Mouse (Mus musculus): ENCODE data around the gene Rap1gap. TPM values are rescaled to one million over a fixed set of nuclear protein-coding genes. Genes with fewer than 3 reads are reported as not detected.
A peak's percentile ranks its signal among the peaks of the same experiment; 100 is the strongest.

The Rap1gap gene
- polyA plus RNA-seq, 1 experiment from 2014 or later, result 7.7 TPM

DNA sequence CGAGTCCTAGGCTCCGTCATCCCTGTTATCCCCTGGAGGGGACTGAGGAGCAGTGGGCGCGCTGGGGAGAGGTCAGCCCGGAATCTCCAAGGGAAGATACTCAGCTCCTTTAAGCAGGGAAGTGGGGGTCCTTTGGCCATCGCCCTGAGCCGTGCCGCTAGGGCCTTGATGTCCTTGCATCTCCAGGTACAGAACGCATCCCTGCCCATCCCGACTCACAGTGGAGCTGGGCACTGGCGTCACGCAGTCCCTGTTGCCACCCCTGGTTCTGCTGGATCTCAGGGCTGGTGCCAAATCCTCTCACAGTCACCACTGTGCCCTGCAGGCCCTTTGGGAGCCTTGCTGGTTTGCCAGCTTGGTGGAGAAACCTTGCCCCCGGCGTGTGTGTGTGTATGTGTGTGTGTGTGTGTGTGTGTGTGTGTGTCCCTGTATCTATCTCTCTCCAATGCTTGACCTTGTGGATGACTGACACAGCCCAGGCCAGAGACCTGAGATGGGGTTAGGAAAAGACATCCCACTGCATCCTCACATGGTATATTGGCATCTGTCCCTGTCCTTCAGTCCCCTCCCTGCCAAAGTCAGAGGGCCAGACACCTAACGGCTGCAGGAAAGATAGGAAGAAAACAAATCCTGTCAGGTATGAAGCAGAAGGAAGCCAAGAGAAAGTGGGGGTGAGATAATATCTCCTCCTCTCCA is 602 bp downstream of the Rap1gap start:
- ATAC-seq (ENCODE audit: insufficient number of reproducible peaks, low FRiP score, low TSS enrichment, low read depth), result no peak; the same call in 1 of the 2 replicates

GRCm38 (mm10) chr4:137665791-137666190 is 1.3 kb downstream of the Rap1gap start:
- Histone ChIP-seq H3K36me3 (no peaks in the 10 kb centered on the region), H3K4me1 (peaks cover 29% of the 10 kb centered on the region), H3K9me3 (no peaks in the 10 kb centered on the region), H3K9ac (no peak overlapping the region), H3K4me2 (no peak overlapping the region), H3K27me3 (peaks cover 41% of the 10 kb centered on the region), H3K27ac (no peak overlapping the region), H3K4me3 (no peak overlapping the region)
- WGBS, result 90% methylated on average over 5 of the region's 5 CpGs
- no peak for ATAC-seq (ENCODE audit: insufficient number of reproducible peaks, low FRiP score, low TSS enrichment, low read depth)

More for the DNA sequence above, 602 bp downstream of the Rap1gap start:
- Histone ChIP-seq H3K4me1 (peaks cover 29% of the 10 kb centered on the region), H3K9me3 (no peaks in the 10 kb centered on the region), H3K27ac (no peak overlapping the region), H3K27me3 (peaks cover 41% of the 10 kb centered on the region), H3K9ac (peak overlapping the region; percentile 40), H3K4me2 (peak overlapping the region; percentile 97), H3K36me3 (no peaks in the 10 kb centered on the region), H3K4me3 (peak overlapping the region; percentile 55)
- WGBS, result 15% methylated on average over 15 of the region's 15 CpGs

DNA sequence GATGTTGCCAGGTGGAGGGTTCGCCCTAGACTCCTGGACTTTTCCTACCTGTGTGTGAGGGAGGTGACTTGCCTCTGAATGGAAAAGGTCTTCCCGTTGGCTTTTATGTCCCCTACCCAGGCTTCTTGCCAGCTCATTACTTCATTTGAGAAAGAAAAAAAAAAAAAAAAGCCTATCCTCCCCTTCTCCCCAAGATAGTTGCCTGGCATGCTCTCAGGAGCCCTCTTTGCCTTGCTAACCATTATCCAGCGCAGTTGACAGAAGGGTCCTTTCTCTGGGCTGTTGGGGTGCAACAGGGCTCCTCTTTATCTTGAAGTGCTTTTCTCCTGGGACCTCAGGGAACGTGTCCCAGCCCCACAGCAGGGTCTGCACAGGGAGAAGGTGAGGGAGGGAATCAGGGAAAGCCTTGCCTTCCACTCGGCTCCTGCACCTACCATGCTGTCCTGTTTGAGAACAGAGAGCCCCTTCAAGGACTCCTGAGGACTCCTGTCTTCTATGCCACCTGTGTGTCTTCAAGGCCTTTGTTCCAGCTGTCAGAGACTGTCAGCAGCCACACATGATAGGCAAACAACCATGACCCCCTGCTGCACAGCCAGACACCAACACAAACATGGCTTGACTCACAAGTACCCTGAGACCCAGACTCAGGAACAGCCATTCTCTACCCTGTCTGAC is 1.9 kb downstream of the Rap1gap start:
- peaks cover 29% of the 10 kb centered on the region for H3K4me1 ChIP-seq
- no peaks in the 10 kb centered on the region for H3K36me3 ChIP-seq
- no peak overlapping the region for H3K4me2 ChIP-seq
- no peak for ATAC-seq (ENCODE audit: insufficient number of reproducible peaks, low FRiP score, low TSS enrichment, low read depth)
- no peak overlapping the region for H3K27ac ChIP-seq
- H3K9ac ChIP-seq, result no peak overlapping the region
- WGBS, result 67% methylated on average over 5 of the region's 5 CpGs
- no peak overlapping the region for H3K4me3 ChIP-seq
- peaks cover 41% of the 10 kb centered on the region for H3K27me3 ChIP-seq
- no peaks in the 10 kb centered on the region for H3K9me3 ChIP-seq

DNA sequence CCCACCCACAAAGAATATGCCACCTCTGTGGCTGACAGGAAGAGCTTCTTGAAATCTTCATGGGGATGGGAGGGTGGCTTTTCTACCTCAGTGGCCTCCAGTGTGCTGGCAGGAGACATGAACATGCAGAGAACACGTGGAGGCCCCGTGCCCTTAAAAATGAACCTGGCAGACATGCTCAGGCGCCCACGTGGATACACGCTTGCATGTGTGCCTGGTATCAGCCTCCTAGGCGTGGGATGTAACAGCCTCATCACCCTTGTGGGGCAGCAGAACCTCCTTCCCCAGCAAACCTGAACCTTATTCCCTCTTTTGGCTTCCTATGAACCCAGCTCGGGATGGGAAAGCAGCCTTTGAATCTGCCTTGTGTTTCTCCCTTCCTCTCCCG is 2.4 kb downstream of the Rap1gap start:
- Histone ChIP-seq H3K9ac (no peak overlapping the region), H3K4me3 (no peak overlapping the region), H3K4me1 (peaks cover 29% of the 10 kb centered on the region), H3K27ac (no peak overlapping the region), H3K27me3 (peaks cover 41% of the 10 kb centered on the region), H3K9me3 (no peaks in the 10 kb centered on the region), H3K4me2 (no peak overlapping the region), H3K36me3 (no peaks in the 10 kb centered on the region)
- 68% methylated on average over 8 of the region's 8 CpGs for WGBS
- ATAC-seq (ENCODE audit: insufficient number of reproducible peaks, low FRiP score, low TSS enrichment, low read depth), result no peak

GRCm38 (mm10) chr4:137667747-137668146 is 3.2 kb downstream of the Rap1gap start:
- H3K4me2 ChIP-seq, result no peak overlapping the region
- H3K27ac ChIP-seq, result no peak overlapping the region
- peaks cover 44% of the 10 kb centered on the region for H3K27me3 ChIP-seq
- 39% methylated on average over 5 of the region's 5 CpGs for WGBS
- H3K9me3 ChIP-seq, result no peaks in the 10 kb centered on the region
- peaks cover 29% of the 10 kb centered on the region for H3K4me1 ChIP-seq
- H3K36me3 ChIP-seq, result no peaks in the 10 kb centered on the region
- no peak for ATAC-seq (ENCODE audit: insufficient number of reproducible peaks, low FRiP score, low TSS enrichment, low read depth)
- H3K4me3 ChIP-seq, result no peak overlapping the region
- no peak overlapping the region for H3K9ac ChIP-seq

- peaks cover 15% of the 10 kb centered on the region; the same call in 1 of the 2 replicates for H3K4me1 ChIP-seq
- no peaks in the 10 kb centered on the region for H3K36me3 ChIP-seq
- H3K27ac ChIP-seq, result no peak overlapping the region
- WGBS, result 69% methylated on average over 13 of the region's 13 CpGs
- no peak overlapping the region for H3K9ac ChIP-seq
- H3K4me3 ChIP-seq, result no peak overlapping the region
- H3K4me2 ChIP-seq, result no peak overlapping the region
- H3K27me3 ChIP-seq, result peaks cover 6% of the 10 kb centered on the region; the same call in 1 of the 2 replicates
- ATAC-seq (ENCODE audit: insufficient number of reproducible peaks, low FRiP score, low TSS enrichment, low read depth), result no peak
- H3K9me3 ChIP-seq, result no peaks in the 10 kb centered on the region
Observed at GRCm38 (mm10) chr4:137671711-137672500, 7.4 kb downstream of the Rap1gap start.

DNA sequence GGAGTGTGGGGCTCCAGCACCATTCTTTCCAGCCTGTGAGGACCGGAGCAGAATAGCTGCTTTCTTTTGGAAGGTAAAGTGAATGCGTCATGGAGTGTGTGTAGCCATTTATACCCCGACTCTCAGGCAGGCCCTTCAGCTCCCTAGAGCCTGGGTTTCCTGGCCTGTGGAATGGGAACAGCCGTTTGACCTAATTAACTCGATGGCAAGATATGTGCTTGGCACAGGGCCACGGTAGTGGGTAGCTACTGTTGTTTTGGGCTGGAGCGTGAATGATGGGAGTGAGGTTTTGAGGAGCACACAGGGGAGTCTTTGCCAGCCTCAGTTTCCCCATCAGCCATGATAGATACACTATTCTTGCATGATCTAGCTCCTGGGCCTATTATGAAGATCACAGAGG is 11.0 kb downstream of the Rap1gap start:
- no peak for ATAC-seq (ENCODE audit: insufficient number of reproducible peaks, low FRiP score, low TSS enrichment, low read depth)
- H3K4me3 ChIP-seq, result no peak overlapping the region
- H3K27ac ChIP-seq, result no peak overlapping the region
- H3K9ac ChIP-seq, result no peak overlapping the region
- peaks cover 30% of the 10 kb centered on the region for H3K27me3 ChIP-seq
- H3K4me2 ChIP-seq, result no peak overlapping the region
- H3K4me1 ChIP-seq, result peaks cover 17% of the 10 kb centered on the region
- H3K36me3 ChIP-seq, result no peaks in the 10 kb centered on the region
- no peaks in the 10 kb centered on the region for H3K9me3 ChIP-seq
- WGBS, result 66% methylated on average over 7 of the region's 7 CpGs

GRCm38 (mm10) chr4:137676057-137676456 is 11.5 kb downstream of the Rap1gap start:
- peaks cover 35% of the 10 kb centered on the region for H3K27me3 ChIP-seq
- H3K27ac ChIP-seq, result no peak overlapping the region
- no peak overlapping the region for H3K4me3 ChIP-seq
- no peak overlapping the region for H3K9ac ChIP-seq
- H3K9me3 ChIP-seq, result no peaks in the 10 kb centered on the region
- 7% methylated on average over 11 of the region's 11 CpGs for WGBS
- no peaks in the 10 kb centered on the region for H3K36me3 ChIP-seq
- ATAC-seq (ENCODE audit: insufficient number of reproducible peaks, low FRiP score, low TSS enrichment, low read depth), result no peak
- H3K4me1 ChIP-seq, result peaks cover 22% of the 10 kb centered on the region
- H3K4me2 ChIP-seq, result no peak overlapping the region

DNA sequence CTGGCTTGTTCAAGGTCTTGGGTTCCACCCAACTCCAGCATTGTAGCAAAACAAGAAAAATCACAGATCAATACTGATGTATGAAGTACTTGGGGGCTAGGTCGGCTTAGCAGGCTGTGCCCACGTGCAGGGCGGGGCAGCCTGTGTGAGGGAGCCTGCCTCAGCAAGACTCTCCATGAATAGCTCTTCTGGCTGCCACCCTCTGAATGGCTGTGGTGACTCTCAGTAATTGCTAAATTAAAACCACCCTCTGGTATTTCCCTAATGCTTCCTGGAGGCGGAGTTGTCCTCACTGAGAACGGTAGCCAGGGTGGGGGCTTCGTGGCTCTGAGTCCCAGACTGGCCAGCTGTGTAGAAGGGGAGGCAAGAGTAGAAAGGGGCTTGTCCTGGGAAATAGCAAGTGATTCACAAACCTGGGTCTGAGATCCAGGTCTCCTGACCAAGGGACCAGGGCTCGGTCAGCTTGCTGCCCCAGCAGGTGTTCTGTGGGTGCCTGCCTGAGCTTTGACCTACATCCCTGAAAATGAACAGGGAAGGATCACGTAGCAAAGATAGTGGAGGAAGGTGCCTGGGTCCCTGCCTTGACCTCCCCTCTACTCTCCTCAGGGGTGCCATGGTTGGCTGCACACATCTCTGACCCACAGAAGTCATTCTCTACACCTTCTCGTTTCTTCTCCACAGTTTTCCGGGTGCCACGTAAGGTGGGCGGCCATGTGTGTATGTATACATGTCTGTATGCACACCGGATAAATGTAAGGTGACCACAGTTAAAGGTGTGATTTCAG is 12.4 kb downstream of the Rap1gap start:
- Histone ChIP-seq H3K36me3 (no peaks in the 10 kb centered on the region), H3K27ac (no peak overlapping the region), H3K4me3 (no peak overlapping the region), H3K4me2 (no peak overlapping the region), H3K4me1 (peaks cover 30% of the 10 kb centered on the region), H3K9ac (no peak overlapping the region), H3K9me3 (no peaks in the 10 kb centered on the region), H3K27me3 (peaks cover 43% of the 10 kb centered on the region)
- 60% methylated on average over 13 of the region's 13 CpGs for WGBS
- no peak for ATAC-seq (ENCODE audit: insufficient number of reproducible peaks, low FRiP score, low TSS enrichment, low read depth)

GRCm38 (mm10) chr4:137677906-137678305 is 13.4 kb downstream of the Rap1gap start:
- H3K36me3 ChIP-seq, result no peaks in the 10 kb centered on the region
- 0 out of 2 replicates have a peak overlapping the region, but pooled peaks have one; percentile 27 for H3K27ac ChIP-seq
- peaks cover 31% of the 10 kb centered on the region for H3K4me1 ChIP-seq
- 76% methylated on average over 5 of the region's 5 CpGs for WGBS
- ATAC-seq (ENCODE audit: insufficient number of reproducible peaks, low FRiP score, low TSS enrichment, low read depth), result no peak
- H3K4me2 ChIP-seq, result no peak overlapping the region
- H3K27me3 ChIP-seq, result peaks cover 50% of the 10 kb centered on the region
- H3K9me3 ChIP-seq, result no peaks in the 10 kb centered on the region
- no peak overlapping the region for H3K9ac ChIP-seq
- H3K4me3 ChIP-seq, result no peak overlapping the region

DNA sequence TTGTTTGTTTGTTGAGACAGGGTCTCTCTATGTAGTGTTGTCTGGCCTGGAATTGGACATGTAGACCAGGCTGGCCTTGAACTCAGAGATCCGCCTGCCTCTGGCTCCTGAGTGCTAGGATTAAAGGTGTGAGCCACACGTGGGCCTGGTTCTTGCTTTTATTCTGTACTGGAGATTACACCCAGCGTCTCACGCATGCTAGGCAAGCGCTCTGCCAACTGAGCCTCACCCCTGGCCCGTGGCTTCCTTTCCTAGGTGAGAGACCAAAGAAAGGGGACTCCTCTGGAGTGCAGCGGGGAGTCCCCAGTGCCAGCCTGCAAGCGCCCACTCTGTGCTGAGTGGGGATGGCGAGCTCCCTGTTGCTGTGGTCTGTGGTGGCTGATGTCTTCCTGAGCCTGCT is 14.0 kb downstream of the Rap1gap start:
- peaks cover 31% of the 10 kb centered on the region for H3K4me1 ChIP-seq
- H3K36me3 ChIP-seq, result no peaks in the 10 kb centered on the region
- H3K27ac ChIP-seq, result no peak overlapping the region
- no peak overlapping the region for H3K4me3 ChIP-seq
- no peak overlapping the region for H3K4me2 ChIP-seq
- no peak for ATAC-seq (ENCODE audit: insufficient number of reproducible peaks, low FRiP score, low TSS enrichment, low read depth)
- no peak overlapping the region for H3K9ac ChIP-seq
- H3K27me3 ChIP-seq, result peaks cover 56% of the 10 kb centered on the region
- WGBS, result 77% methylated on average over 9 of the region's 9 CpGs
- no peaks in the 10 kb centered on the region for H3K9me3 ChIP-seq

Data from limb, embryonic 15.5 days (tissue).